Mouse (Mus musculus): Measurements from ENCODE around the gene Lmo1. TPM values are rescaled to one million over a fixed set of nuclear protein-coding genes. Genes with fewer than 3 reads are reported as not detected.

Lmo1 gene
- polyA plus RNA-seq, 1 experiment from 2014 or later, result 124 TPM

- no peak for DNase-seq (ENCODE audit: low spot score, missing footprints)
- peaks cover 16% of the 10 kb centered on the region for H3K4me1 ChIP-seq (ENCODE audit: control insufficient read depth, insufficient read depth, low read length)
- peak overlapping the region; percentile 42; the same call in 1 of the 2 replicates for H3K27ac ChIP-seq (ENCODE audit: low read depth, low read length)
- no peaks in the 10 kb centered on the region for H3K36me3 ChIP-seq (ENCODE audit: control insufficient read depth, insufficient read depth, low read length)
- H3K4me3 ChIP-seq (ENCODE audit: low read depth, low read length), result no peak overlapping the region
- 42% methylated on average over 5 of the region's 5 CpGs for WGBS
- H3K9me3 ChIP-seq (ENCODE audit: control insufficient read depth, low read length), result no peaks in the 10 kb centered on the region
- H3K27me3 ChIP-seq (ENCODE audit: control insufficient read depth, insufficient read depth, low read length), result no peaks in the 10 kb centered on the region
- peak; percentile 37 for ATAC-seq (ENCODE audit: low FRiP score)
- no peak overlapping the region for H3K9ac ChIP-seq (ENCODE audit: low read length)
- H3K4me2 ChIP-seq, result no peak overlapping the region
These were observed 10.6 kb upstream of the Lmo1 start for GRCm38 (mm10) chr7:109185564-109185963.

GRCm38 (mm10) chr7:109176688-109177087 is 1.7 kb upstream of the Lmo1 start:
- Histone ChIP-seq H3K4me1 (ENCODE audit: control insufficient read depth, insufficient read depth, low read length) (peaks cover 41% of the 10 kb centered on the region), H3K27me3 (ENCODE audit: control insufficient read depth, insufficient read depth, low read length) (peaks cover 5% of the 10 kb centered on the region)
- no peak for DNase-seq (ENCODE audit: low spot score, missing footprints)

GRCm38 (mm10) chr7:109175670-109176625 is 941 bp upstream of the Lmo1 start:
- H3K4me3 ChIP-seq (ENCODE audit: low read depth, low read length), result peak overlapping the region; percentile 75
- peak overlapping the region; percentile 57 for H3K27ac ChIP-seq (ENCODE audit: low read depth, low read length)
- H3K9me3 ChIP-seq (ENCODE audit: control insufficient read depth, low read length), result no peaks in the 10 kb centered on the region
- DNase-seq (ENCODE audit: low spot score, missing footprints) (no peak), ATAC-seq (ENCODE audit: low FRiP score) (peak; percentile 43)
- peaks cover 43% of the 10 kb centered on the region for H3K4me1 ChIP-seq (ENCODE audit: control insufficient read depth, insufficient read depth, low read length)
- H3K36me3 ChIP-seq (ENCODE audit: control insufficient read depth, insufficient read depth, low read length), result no peaks in the 10 kb centered on the region
- H3K9ac ChIP-seq (ENCODE audit: low read length), result peak overlapping the region; percentile 93
- H3K27me3 ChIP-seq (ENCODE audit: control insufficient read depth, insufficient read depth, low read length), result peaks cover 5% of the 10 kb centered on the region
- 9% methylated on average over 13 of the region's 13 CpGs for whole genome bisulfite sequencing
- peak overlapping the region; percentile 99 for H3K4me2 ChIP-seq

More at GRCm38 (mm10) chr7:109176688-109177087, 1.7 kb upstream of the Lmo1 start:
- no peak for ATAC-seq (ENCODE audit: low FRiP score)
- Histone ChIP-seq H3K4me2 (no peak overlapping the region), H3K9ac (ENCODE audit: low read length) (no peak overlapping the region), H3K36me3 (ENCODE audit: control insufficient read depth, insufficient read depth, low read length) (no peaks in the 10 kb centered on the region), H3K4me3 (ENCODE audit: low read depth, low read length) (no peak overlapping the region), H3K27ac (ENCODE audit: low read depth, low read length) (no peak overlapping the region), H3K9me3 (ENCODE audit: control insufficient read depth, low read length) (no peaks in the 10 kb centered on the region)
- WGBS, result 48% methylated on average over 3 of the region's 3 CpGs

- peak; percentile 14 for ATAC-seq (ENCODE audit: low FRiP score)
- peak overlapping the region; percentile 93 for H3K9ac ChIP-seq (ENCODE audit: low read length)
- peak overlapping the region; percentile 99 for H3K4me2 ChIP-seq
- peaks cover 43% of the 10 kb centered on the region for H3K4me1 ChIP-seq (ENCODE audit: control insufficient read depth, insufficient read depth, low read length)
- peaks cover 5% of the 10 kb centered on the region for H3K27me3 ChIP-seq (ENCODE audit: control insufficient read depth, insufficient read depth, low read length)
- H3K36me3 ChIP-seq (ENCODE audit: control insufficient read depth, insufficient read depth, low read length), result no peaks in the 10 kb centered on the region
- peak; percentile 95 for DNase-seq (ENCODE audit: low spot score, missing footprints)
- WGBS, result 4% methylated on average over 31 of the region's 31 CpGs
- H3K9me3 ChIP-seq (ENCODE audit: control insufficient read depth, low read length), result no peaks in the 10 kb centered on the region
- H3K4me3 ChIP-seq (ENCODE audit: low read depth, low read length), result peak overlapping the region; percentile 75
- peak overlapping the region; percentile 57 for H3K27ac ChIP-seq (ENCODE audit: low read depth, low read length)
These were observed 564 bp downstream of the Lmo1 start for GRCm38 (mm10) chr7:109174337-109174948.

- no peak overlapping the region for H3K4me3 ChIP-seq (ENCODE audit: low read depth, low read length)
- peaks cover 56% of the 10 kb centered on the region for H3K4me1 ChIP-seq (ENCODE audit: control insufficient read depth, insufficient read depth, low read length)
- H3K9ac ChIP-seq (ENCODE audit: low read length), result no peak overlapping the region
- WGBS, result 62% methylated on average over 3 of the region's 3 CpGs
- peak overlapping the region; percentile 14; the same call in 1 of the 2 replicates for H3K27ac ChIP-seq (ENCODE audit: low read depth, low read length)
- DNase-seq (ENCODE audit: low spot score, missing footprints) (no peak), ATAC-seq (ENCODE audit: low FRiP score) (no peak)
- H3K9me3 ChIP-seq (ENCODE audit: control insufficient read depth, low read length), result no peaks in the 10 kb centered on the region
- H3K36me3 ChIP-seq (ENCODE audit: control insufficient read depth, insufficient read depth, low read length), result no peaks in the 10 kb centered on the region
- H3K27me3 ChIP-seq (ENCODE audit: control insufficient read depth, insufficient read depth, low read length), result peaks cover 5% of the 10 kb centered on the region
- no peak overlapping the region for H3K4me2 ChIP-seq
These were observed 3.1 kb downstream of the Lmo1 start for GRCm38 (mm10) chr7:109171874-109172273.

- DNase-seq (ENCODE audit: low spot score, missing footprints), result peak; percentile 100
- Histone ChIP-seq H3K27ac (ENCODE audit: low read depth, low read length) (peak overlapping the region; percentile 84), H3K9me3 (ENCODE audit: control insufficient read depth, low read length) (no peaks in the 10 kb centered on the region), H3K4me2 (peak overlapping the region; percentile 97), H3K36me3 (ENCODE audit: control insufficient read depth, insufficient read depth, low read length) (no peaks in the 10 kb centered on the region), H3K9ac (ENCODE audit: low read length) (peak overlapping the region; percentile 90), H3K4me1 (ENCODE audit: control insufficient read depth, insufficient read depth, low read length) (peaks cover 52% of the 10 kb centered on the region), H3K4me3 (ENCODE audit: low read depth, low read length) (peak overlapping the region; percentile 72), H3K27me3 (ENCODE audit: control insufficient read depth, insufficient read depth, low read length) (peaks cover 5% of the 10 kb centered on the region)
- under 1% methylated on average over 17 of the region's 17 CpGs for WGBS
- peak; percentile 62 for ATAC-seq (ENCODE audit: low FRiP score)
These were observed 4.6 kb downstream of the Lmo1 start for GRCm38 (mm10) chr7:109170441-109170820.

GRCm38 (mm10) chr7:109169505-109170440 is 5.2 kb downstream of the Lmo1 start:
- H3K9me3 ChIP-seq (ENCODE audit: control insufficient read depth, low read length), result no peaks in the 10 kb centered on the region
- 1% methylated on average over 68 of the region's 72 CpGs for WGBS
- peak overlapping the region; percentile 97 for H3K4me2 ChIP-seq
- DNase-seq (ENCODE audit: low spot score, missing footprints), result peak; percentile 96
- peaks cover 5% of the 10 kb centered on the region for H3K27me3 ChIP-seq (ENCODE audit: control insufficient read depth, insufficient read depth, low read length)
- peak overlapping the region; percentile 72 for H3K4me3 ChIP-seq (ENCODE audit: low read depth, low read length)
- no peaks in the 10 kb centered on the region for H3K36me3 ChIP-seq (ENCODE audit: control insufficient read depth, insufficient read depth, low read length)
- H3K27ac ChIP-seq (ENCODE audit: low read depth, low read length), result peak overlapping the region; percentile 84
- H3K9ac ChIP-seq (ENCODE audit: low read length), result peak overlapping the region; percentile 90
- ATAC-seq (ENCODE audit: low FRiP score), result peak; percentile 58
- peaks cover 50% of the 10 kb centered on the region for H3K4me1 ChIP-seq (ENCODE audit: control insufficient read depth, insufficient read depth, low read length)

GRCm38 (mm10) chr7:109168716-109169115 is 6.3 kb downstream of the Lmo1 start:
- DNase-seq (ENCODE audit: low spot score, missing footprints) (no peak), ATAC-seq (ENCODE audit: low FRiP score) (no peak)
- peak overlapping the region; percentile 72 for H3K4me3 ChIP-seq (ENCODE audit: low read depth, low read length)
- no peaks in the 10 kb centered on the region for H3K9me3 ChIP-seq (ENCODE audit: control insufficient read depth, low read length)
- H3K4me1 ChIP-seq (ENCODE audit: control insufficient read depth, insufficient read depth, low read length), result peaks cover 45% of the 10 kb centered on the region
- WGBS, result 91% methylated on average over 7 of the region's 7 CpGs
- H3K27me3 ChIP-seq (ENCODE audit: control insufficient read depth, insufficient read depth, low read length), result peaks cover 2% of the 10 kb centered on the region; the same call in 1 of the 2 replicates
- no peak overlapping the region for H3K27ac ChIP-seq (ENCODE audit: low read depth, low read length)
- no peak overlapping the region; the same call in 1 of the 2 replicates for H3K9ac ChIP-seq (ENCODE audit: low read length)
- no peaks in the 10 kb centered on the region for H3K36me3 ChIP-seq (ENCODE audit: control insufficient read depth, insufficient read depth, low read length)
- H3K4me2 ChIP-seq, result peak overlapping the region; percentile 97

All from midbrain, embryonic 11.5 days (tissue).